Mouse (Mus musculus) lung, postnatal 0 days (tissue): ENCODE measurements around the gene Cpped1.

ENCODE experiments used
- CTCF ChIP-seq: IDR thresholded peaks from 2 replicates; pipeline ENCODE4 v1.5.1; 2016; ENCODE audit warnings: antibody characterized with exemption, mild to moderate bottlenecking
- EP300 ChIP-seq: IDR thresholded peaks from 2 replicates; pipeline ENCODE4 v1.6.1; 2016; ENCODE audit warnings: antibody characterized with exemption, mild to moderate bottlenecking, control low read depth

- no peak for TF ChIP-seq EP300
- no peak for TF ChIP-seq CTCF
Observed at GRCm38 (mm10) chr16:11905216-11905615, 4.0 kb downstream of the Cpped1 start.
